Mouse (Mus musculus) testis, adult 2 months (tissue): Measurements from ENCODE around the gene Ccdc85c.

Source experiments
- CTCF ChIP-seq: fragments of 200-500 bp; IDR thresholded peaks from 2 replicates; pipeline ENCODE4 v1.5.1; 2012; ENCODE audit warnings: low read depth, mild to moderate bottlenecking, inconsistent platforms, low read length, moderate library complexity; ENCODE audit not compliant: control insufficient read depth, insufficient read depth, insufficient replicate concordance
- POLR2A ChIP-seq: fragments of 200-500 bp; IDR thresholded peaks from 2 replicates; pipeline ENCODE4 v1.6.1; 2012; ENCODE audit warnings: low read depth, mild to moderate bottlenecking, inconsistent platforms, low read length, moderate library complexity; ENCODE audit not compliant: control insufficient read depth

DNA sequence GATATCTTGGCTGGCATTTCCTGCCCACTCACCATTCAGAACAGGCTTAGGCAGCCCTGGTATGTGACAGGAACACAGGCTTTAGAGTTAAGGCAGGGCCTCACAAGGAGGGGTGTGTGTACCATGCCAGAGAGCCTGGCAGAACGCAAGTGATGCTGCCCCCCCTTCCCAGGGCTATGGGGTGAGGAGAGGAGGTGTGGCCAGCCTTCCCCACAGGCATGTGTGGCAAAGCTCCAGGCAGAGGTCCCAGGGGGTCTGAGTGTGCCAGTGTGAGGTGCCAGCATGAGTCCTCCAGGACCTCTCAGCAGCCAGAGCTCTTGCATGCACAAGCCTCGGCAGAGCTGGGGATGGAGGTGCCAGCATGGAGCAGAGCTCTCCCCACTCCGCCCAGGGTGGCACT lies 19.4 kb upstream of the Ccdc85c start:
- TF ChIP-seq POLR2A (no peak), CTCF (no peak)
